Mouse (Mus musculus): ENCODE measurements around the gene Cfdp1. TPM values are rescaled to one million over a fixed set of nuclear protein-coding genes. Genes with fewer than 3 reads are reported as not detected.

Cfdp1 gene
- polyA plus RNA-seq, 1 experiment from 2014 or later = 180 TPM

DNA sequence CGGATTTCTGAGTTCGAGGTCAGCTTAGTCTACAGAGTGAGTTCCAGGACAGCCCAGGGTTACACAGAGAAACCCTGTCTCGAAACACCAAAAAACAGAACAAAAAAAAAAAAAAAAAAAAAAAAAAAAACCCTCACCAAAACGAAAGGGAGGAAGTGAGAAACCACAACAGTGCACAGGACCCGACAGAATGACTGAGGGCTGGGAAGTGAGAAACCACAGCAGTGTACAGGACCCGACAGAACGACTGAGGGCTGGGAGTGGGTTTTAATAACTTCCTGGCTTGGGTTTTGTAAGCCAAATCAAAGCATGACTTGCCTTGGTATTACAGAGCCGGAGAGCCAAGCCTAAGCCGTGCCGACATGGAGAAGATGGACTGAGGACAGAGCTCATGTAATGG, 32.9 kb downstream of the Cfdp1 start:
- 73% methylated on average over 10 of the region's 10 CpGs for WGBS
- Histone ChIP-seq H3K27me3 (ENCODE audit: insufficient read depth, low read length) (no peaks in the 10 kb centered on the region), H3K9ac (ENCODE audit: low read depth, low read length) (no peak overlapping the region), H3K4me3 (replicated peaks; ENCODE audit: low read depth, low read length) (no peak overlapping the region), H3K4me1 (replicated peaks; ENCODE audit: insufficient read depth, low read length) (0 out of 2 replicates have a peak, but pooled peaks cover 4% of the 10 kb centered on the region), H3K9me3 (replicated peaks; ENCODE audit: low read length) (no peaks in the 10 kb centered on the region), H3K4me2 (ENCODE audit: low read length) (no peak overlapping the region), H3K27ac (no peak overlapping the region), H3K36me3 (ENCODE audit: insufficient read depth, low read length) (peaks cover 9% of the 10 kb centered on the region)
- DNase-seq (ENCODE audit: low spot score) (no peak), ATAC-seq (replicated peaks; ENCODE audit: low FRiP score, low read depth) (no peak)
- TF ChIP-seq CTCF (IDR thresholded peaks at IDR 0.05; ENCODE audit: low read depth) = no peak

GRCm38 (mm10) chr8:111820691-111821090, 33.4 kb downstream of the Cfdp1 start:
- ATAC-seq (replicated peaks; ENCODE audit: low FRiP score, low read depth) (no peak), DNase-seq (ENCODE audit: low spot score) (no peak)
- H3K36me3 ChIP-seq (ENCODE audit: insufficient read depth, low read length) = peaks cover 11% of the 10 kb centered on the region
- no peak for TF ChIP-seq CTCF (IDR thresholded peaks at IDR 0.05; ENCODE audit: low read depth)
- 80% methylated on average over 4 of the region's 4 CpGs for WGBS
- H3K9ac ChIP-seq (ENCODE audit: low read depth, low read length) = no peak overlapping the region
- no peak overlapping the region for H3K4me3 ChIP-seq (replicated peaks; ENCODE audit: low read depth, low read length)
- no peaks in the 10 kb centered on the region for H3K9me3 ChIP-seq (replicated peaks; ENCODE audit: low read length)
- no peak overlapping the region for H3K4me2 ChIP-seq (ENCODE audit: low read length)
- H3K27me3 ChIP-seq (ENCODE audit: insufficient read depth, low read length) = no peaks in the 10 kb centered on the region
- H3K4me1 ChIP-seq (replicated peaks; ENCODE audit: insufficient read depth, low read length) = 0 out of 2 replicates have a peak, but pooled peaks cover 4% of the 10 kb centered on the region
- H3K27ac ChIP-seq = peak overlapping the region; percentile 72

- H3K27ac ChIP-seq = peak overlapping the region; percentile 72
- H3K4me2 ChIP-seq (ENCODE audit: low read length) = no peak overlapping the region
- no peaks in the 10 kb centered on the region for H3K27me3 ChIP-seq (ENCODE audit: insufficient read depth, low read length)
- DNase-seq (ENCODE audit: low spot score) (no peak), ATAC-seq (replicated peaks; ENCODE audit: low FRiP score, low read depth) (no peak)
- 0 out of 2 replicates have a peak, but pooled peaks cover 4% of the 10 kb centered on the region for H3K4me1 ChIP-seq (replicated peaks; ENCODE audit: insufficient read depth, low read length)
- TF ChIP-seq CTCF (IDR thresholded peaks at IDR 0.05; ENCODE audit: low read depth) = no peak
- 85% methylated on average over 12 of the region's 12 CpGs for WGBS
- peaks cover 12% of the 10 kb centered on the region for H3K36me3 ChIP-seq (ENCODE audit: insufficient read depth, low read length)
- no peaks in the 10 kb centered on the region for H3K9me3 ChIP-seq (replicated peaks; ENCODE audit: low read length)
- H3K9ac ChIP-seq (ENCODE audit: low read depth, low read length) = no peak overlapping the region
- H3K4me3 ChIP-seq (replicated peaks; ENCODE audit: low read depth, low read length) = no peak overlapping the region
These were observed 34.1 kb downstream of the Cfdp1 start for GRCm38 (mm10) chr8:111820018-111820417.

GRCm38 (mm10) chr8:111818556-111818955, 35.5 kb downstream of the Cfdp1 start:
- DNase-seq (ENCODE audit: low spot score) (no peak), ATAC-seq (replicated peaks; ENCODE audit: low FRiP score, low read depth) (no peak)
- Histone ChIP-seq H3K27ac (0 out of 2 replicates have a peak overlapping the region, but pooled peaks have one; percentile 47), H3K4me1 (replicated peaks; ENCODE audit: insufficient read depth, low read length) (0 out of 2 replicates have a peak, but pooled peaks cover 4% of the 10 kb centered on the region), H3K9me3 (replicated peaks; ENCODE audit: low read length) (no peaks in the 10 kb centered on the region), H3K9ac (ENCODE audit: low read depth, low read length) (no peak overlapping the region), H3K4me2 (ENCODE audit: low read length) (no peak overlapping the region), H3K36me3 (ENCODE audit: insufficient read depth, low read length) (peaks cover 12% of the 10 kb centered on the region), H3K4me3 (replicated peaks; ENCODE audit: low read depth, low read length) (no peak overlapping the region), H3K27me3 (ENCODE audit: insufficient read depth, low read length) (no peaks in the 10 kb centered on the region)
- 90% methylated on average over 3 of the region's 3 CpGs for WGBS
- no peak for TF ChIP-seq CTCF (IDR thresholded peaks at IDR 0.05; ENCODE audit: low read depth)

DNA sequence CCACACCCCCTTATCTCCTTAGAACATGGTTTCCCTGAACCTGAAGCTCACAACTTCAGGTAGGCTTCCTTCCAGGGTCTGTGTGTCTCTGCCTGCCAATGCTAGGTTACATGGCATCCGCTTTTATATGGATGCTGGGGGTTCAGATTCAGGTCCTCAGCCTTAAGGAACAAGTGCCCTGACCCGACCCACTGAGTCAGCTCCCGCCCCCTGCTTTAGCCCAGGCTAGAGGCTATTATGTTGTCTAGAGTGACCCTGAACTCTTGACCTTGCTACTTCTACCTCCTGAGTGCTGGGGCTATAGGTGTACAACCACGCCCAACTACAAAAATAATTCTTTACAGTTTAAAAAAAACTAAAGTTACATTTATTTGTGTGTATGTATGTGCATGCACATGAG, 39.0 kb downstream of the Cfdp1 start:
- 90% methylated on average over 4 of the region's 4 CpGs for WGBS
- Histone ChIP-seq H3K4me1 (replicated peaks; ENCODE audit: insufficient read depth, low read length) (0 out of 2 replicates have a peak, but pooled peaks cover 4% of the 10 kb centered on the region), H3K4me3 (replicated peaks; ENCODE audit: low read depth, low read length) (no peak overlapping the region), H3K27ac (no peak overlapping the region), H3K27me3 (ENCODE audit: insufficient read depth, low read length) (no peaks in the 10 kb centered on the region), H3K4me2 (ENCODE audit: low read length) (no peak overlapping the region), H3K36me3 (ENCODE audit: insufficient read depth, low read length) (peaks cover 6% of the 10 kb centered on the region), H3K9ac (ENCODE audit: low read depth, low read length) (no peak overlapping the region), H3K9me3 (replicated peaks; ENCODE audit: low read length) (no peaks in the 10 kb centered on the region)
- no peak for DNase-seq (ENCODE audit: low spot score)
- no peak for TF ChIP-seq CTCF (IDR thresholded peaks at IDR 0.05; ENCODE audit: low read depth)
- no peak for ATAC-seq (replicated peaks; ENCODE audit: low FRiP score, low read depth)

DNA sequence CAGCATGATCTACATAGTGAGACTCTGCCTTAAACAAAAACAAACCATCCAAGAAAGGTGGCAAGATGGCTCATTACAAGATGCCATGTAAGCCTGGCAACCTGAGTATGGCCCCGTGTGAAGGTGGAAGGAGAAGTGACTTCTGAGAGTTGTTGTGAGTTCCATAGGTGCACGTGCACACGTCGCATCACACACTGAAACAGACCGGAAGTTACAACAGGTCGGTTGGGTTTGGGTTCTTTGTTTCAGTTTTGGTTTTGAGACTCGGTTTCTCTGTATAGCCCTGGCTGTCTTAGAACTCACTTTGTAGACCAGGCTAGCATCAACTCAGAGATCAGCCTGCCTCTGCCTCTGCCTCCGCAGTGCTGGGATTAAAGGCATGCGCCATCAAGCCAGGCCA, 40.3 kb downstream of the Cfdp1 start:
- H3K27ac ChIP-seq = no peak overlapping the region
- WGBS = 96% methylated on average over 9 of the region's 9 CpGs
- no peaks in the 10 kb centered on the region for H3K9me3 ChIP-seq (replicated peaks; ENCODE audit: low read length)
- no peak overlapping the region for H3K9ac ChIP-seq (ENCODE audit: low read depth, low read length)
- TF ChIP-seq CTCF (IDR thresholded peaks at IDR 0.05; ENCODE audit: low read depth) = no peak
- H3K27me3 ChIP-seq (ENCODE audit: insufficient read depth, low read length) = no peaks in the 10 kb centered on the region
- 0 out of 2 replicates have a peak, but pooled peaks cover 3% of the 10 kb centered on the region for H3K4me1 ChIP-seq (replicated peaks; ENCODE audit: insufficient read depth, low read length)
- peaks cover 3% of the 10 kb centered on the region; the same call in 1 of the 2 replicates for H3K36me3 ChIP-seq (ENCODE audit: insufficient read depth, low read length)
- DNase-seq (ENCODE audit: low spot score) (no peak), ATAC-seq (replicated peaks; ENCODE audit: low FRiP score, low read depth) (no peak)
- no peak overlapping the region for H3K4me3 ChIP-seq (replicated peaks; ENCODE audit: low read depth, low read length)
- no peak overlapping the region for H3K4me2 ChIP-seq (ENCODE audit: low read length)

DNA sequence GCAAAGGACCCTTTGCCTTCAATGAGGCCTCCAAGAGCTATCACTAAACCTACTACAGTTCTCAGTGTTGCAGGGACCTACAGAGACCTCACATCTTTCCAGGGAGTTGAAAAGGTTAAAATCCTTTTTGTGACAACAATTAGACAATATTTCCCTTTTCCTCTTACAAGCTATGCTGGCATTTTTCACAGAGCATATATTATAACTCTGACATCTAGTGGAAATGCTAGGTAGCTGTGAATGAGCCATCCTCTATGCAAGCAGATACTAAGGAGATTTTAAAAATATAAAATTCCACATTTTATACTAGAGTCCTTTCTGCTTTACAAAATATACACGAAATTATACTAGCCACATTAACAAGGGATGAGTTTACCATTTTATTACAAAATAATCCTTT, 41.3 kb downstream of the Cfdp1 start:
- H3K4me3 ChIP-seq (replicated peaks; ENCODE audit: low read depth, low read length) = no peak overlapping the region
- H3K9ac ChIP-seq (ENCODE audit: low read depth, low read length) = no peak overlapping the region
- peaks cover 3% of the 10 kb centered on the region; the same call in 1 of the 2 replicates for H3K36me3 ChIP-seq (ENCODE audit: insufficient read depth, low read length)
- no peak overlapping the region for H3K4me2 ChIP-seq (ENCODE audit: low read length)
- DNase-seq (ENCODE audit: low spot score) = no peak
- H3K27ac ChIP-seq = no peak overlapping the region
- peak; percentile 63 for TF ChIP-seq CTCF (IDR thresholded peaks at IDR 0.05; ENCODE audit: low read depth)
- no peak for ATAC-seq (replicated peaks; ENCODE audit: low FRiP score, low read depth)
- 79% methylated on average over 1 of the region's 1 CpGs for WGBS
- H3K27me3 ChIP-seq (ENCODE audit: insufficient read depth, low read length) = no peaks in the 10 kb centered on the region
- no peaks in the 10 kb centered on the region for H3K9me3 ChIP-seq (replicated peaks; ENCODE audit: low read length)
- no peaks in the 10 kb centered on the region for H3K4me1 ChIP-seq (replicated peaks; ENCODE audit: insufficient read depth, low read length)

Measured in kidney, postnatal 0 days (tissue).